ENCODE assay signal across 1 mouse cellular context in genomic region chr9:22066433-22066832, GRCm38 (mm10).
A peak's percentile ranks its signal among the peaks of the same experiment; 100 is the strongest.
TF ChIP-seq lines count a peak whose summit lies in the region.

No protein-coding gene starts in this region.

TF ChIP-seq in MEL, 35 proteins besides CTCF, POLR2A, EP300 and RAD21 (continued from another document):
- no peak for TF ChIP-seq NRF1 (IDR thresholded peaks at IDR 0.05; ENCODE audit: insufficient read depth, low read depth, low read length, poor library complexity, severe bottlenecking)
- TF ChIP-seq ZC3H11A (IDR thresholded peaks at IDR 0.05; ENCODE audit: low read depth, low read length) = peak; percentile 88
- no peak for TF ChIP-seq MAX (IDR thresholded peaks at IDR 0.05; ENCODE audit: low read length)
- no peak for TF ChIP-seq RCOR1 (IDR thresholded peaks at IDR 0.05; ENCODE audit: low read depth, low read length)
- TF ChIP-seq HCFC1 (IDR thresholded peaks at IDR 0.05; ENCODE audit: low read depth, low read length) = no peak
